Mouse (Mus musculus): ENCODE data around the gene Mis18a. TPM values are rescaled to one million over a fixed set of nuclear protein-coding genes. Genes with fewer than 3 reads are reported as not detected.

The Mis18a gene
- total and polyA plus RNA-seq, 3 experiments = 26.3 to 114 (median 61.8) TPM

GRCm38 (mm10) chr16:90699390-90699789, 27.8 kb downstream of the Mis18a start:
- Histone ChIP-seq H3K4me3 (ENCODE audit: low read depth, low read length) (no peak overlapping the region), H3K9me3 (replicated peaks) (no peaks in the 10 kb centered on the region), H3K27me3 (ENCODE audit: insufficient read depth, low read length) (peaks cover 6% of the 10 kb centered on the region; the same call in 1 of the 2 replicates), H3K4me1 (ENCODE audit: insufficient read depth, low read depth, low read length) (no peaks in the 10 kb centered on the region), H3K36me3 (replicated peaks) (no peaks in the 10 kb centered on the region)
- ATAC-seq (ENCODE audit: extremely low read depth, insufficient number of reproducible peaks, low FRiP score, poor library complexity, severe bottlenecking) (no peak), DNase-seq (ENCODE audit: low spot score) (no peak)
- no peak for TF ChIP-seq CTCF (IDR thresholded peaks at IDR 0.05; ENCODE audit: low read depth, low read length)
- TF ChIP-seq TAL1 (conservative IDR thresholded peaks at IDR 0.05; ENCODE audit: low read depth, low read length) = no peak
- no peak for TF ChIP-seq GATA2 (IDR thresholded peaks at IDR 0.05; ENCODE audit: borderline replicate concordance, low read depth, low read length)
- no peak for TF ChIP-seq POLR2AphosphoS5 (IDR thresholded peaks at IDR 0.05; ENCODE audit: insufficient replicate concordance, low read depth, low read length)
- TF ChIP-seq GATA1 (IDR thresholded peaks at IDR 0.05; ENCODE audit: borderline replicate concordance, low read length) = no peak

GRCm38 (mm10) chr16:90696306-90696705, 30.9 kb downstream of the Mis18a start:
- no peaks in the 10 kb centered on the region for H3K9me3 ChIP-seq (replicated peaks)
- no peaks in the 10 kb centered on the region for H3K4me1 ChIP-seq (ENCODE audit: insufficient read depth, low read depth, low read length)
- TF ChIP-seq CTCF (IDR thresholded peaks at IDR 0.05; ENCODE audit: low read depth, low read length) = no peak
- no peak for TF ChIP-seq GATA1 (IDR thresholded peaks at IDR 0.05; ENCODE audit: borderline replicate concordance, low read length)
- no peak for TF ChIP-seq GATA2 (IDR thresholded peaks at IDR 0.05; ENCODE audit: borderline replicate concordance, low read depth, low read length)
- TF ChIP-seq TAL1 (conservative IDR thresholded peaks at IDR 0.05; ENCODE audit: low read depth, low read length) = no peak
- no peak for TF ChIP-seq POLR2AphosphoS5 (IDR thresholded peaks at IDR 0.05; ENCODE audit: insufficient replicate concordance, low read depth, low read length)
- DNase-seq (ENCODE audit: low spot score) (no peak), ATAC-seq (ENCODE audit: extremely low read depth, insufficient number of reproducible peaks, low FRiP score, poor library complexity, severe bottlenecking) (no peak)
- H3K4me3 ChIP-seq (ENCODE audit: low read depth, low read length) = no peak overlapping the region
- H3K36me3 ChIP-seq (replicated peaks) = no peaks in the 10 kb centered on the region
- peaks cover 6% of the 10 kb centered on the region; the same call in 1 of the 2 replicates for H3K27me3 ChIP-seq (ENCODE audit: insufficient read depth, low read length)

- Histone ChIP-seq H3K9me3 (replicated peaks) (no peaks in the 10 kb centered on the region), H3K4me1 (ENCODE audit: insufficient read depth, low read depth, low read length) (no peaks in the 10 kb centered on the region), H3K4me3 (ENCODE audit: low read depth, low read length) (no peak overlapping the region), H3K27me3 (ENCODE audit: insufficient read depth, low read length) (peaks cover 6% of the 10 kb centered on the region; the same call in 1 of the 2 replicates), H3K36me3 (replicated peaks) (no peaks in the 10 kb centered on the region)
- no peak for TF ChIP-seq GATA1 (IDR thresholded peaks at IDR 0.05; ENCODE audit: borderline replicate concordance, low read length)
- no peak for TF ChIP-seq GATA2 (IDR thresholded peaks at IDR 0.05; ENCODE audit: borderline replicate concordance, low read depth, low read length)
- no peak for TF ChIP-seq CTCF (IDR thresholded peaks at IDR 0.05; ENCODE audit: low read depth, low read length)
- TF ChIP-seq TAL1 (conservative IDR thresholded peaks at IDR 0.05; ENCODE audit: low read depth, low read length) = no peak
- no peak for TF ChIP-seq POLR2AphosphoS5 (IDR thresholded peaks at IDR 0.05; ENCODE audit: insufficient replicate concordance, low read depth, low read length)
- DNase-seq (ENCODE audit: low spot score) (no peak), ATAC-seq (ENCODE audit: extremely low read depth, insufficient number of reproducible peaks, low FRiP score, poor library complexity, severe bottlenecking) (no peak)
Observed at GRCm38 (mm10) chr16:90695121-90695520, 32.1 kb downstream of the Mis18a start.

GRCm38 (mm10) chr16:90694719-90695118, 32.5 kb downstream of the Mis18a start:
- H3K9me3 ChIP-seq (replicated peaks) = peaks cover 4% of the 10 kb centered on the region; the same call in 1 of the 2 replicates
- ATAC-seq (ENCODE audit: extremely low read depth, insufficient number of reproducible peaks, low FRiP score, poor library complexity, severe bottlenecking) = no peak
- DNase-seq (ENCODE audit: low spot score) = no peak
- TF ChIP-seq CTCF (IDR thresholded peaks at IDR 0.05; ENCODE audit: low read depth, low read length) (peak; percentile 53; the same call in 1 of the 2 replicates), POLR2AphosphoS5 (IDR thresholded peaks at IDR 0.05; ENCODE audit: insufficient replicate concordance, low read depth, low read length) (no peak), GATA1 (IDR thresholded peaks at IDR 0.05; ENCODE audit: borderline replicate concordance, low read length) (no peak), TAL1 (conservative IDR thresholded peaks at IDR 0.05; ENCODE audit: low read depth, low read length) (no peak), GATA2 (IDR thresholded peaks at IDR 0.05; ENCODE audit: borderline replicate concordance, low read depth, low read length) (no peak)
- H3K36me3 ChIP-seq (replicated peaks) = no peaks in the 10 kb centered on the region
- H3K4me1 ChIP-seq (ENCODE audit: insufficient read depth, low read depth, low read length) = no peaks in the 10 kb centered on the region
- no peak overlapping the region for H3K4me3 ChIP-seq (ENCODE audit: low read depth, low read length)
- H3K27me3 ChIP-seq (ENCODE audit: insufficient read depth, low read length) = peaks cover 6% of the 10 kb centered on the region; the same call in 1 of the 2 replicates

- no peaks in the 10 kb centered on the region for H3K4me1 ChIP-seq (ENCODE audit: insufficient read depth, low read depth, low read length)
- ATAC-seq (ENCODE audit: extremely low read depth, insufficient number of reproducible peaks, low FRiP score, poor library complexity, severe bottlenecking) = no peak
- H3K9me3 ChIP-seq (replicated peaks) = peaks cover 5% of the 10 kb centered on the region; the same call in 1 of the 2 replicates
- H3K27me3 ChIP-seq (ENCODE audit: insufficient read depth, low read length) = peaks cover 6% of the 10 kb centered on the region; the same call in 1 of the 2 replicates
- DNase-seq (ENCODE audit: low spot score) = no peak
- TF ChIP-seq POLR2AphosphoS5 (IDR thresholded peaks at IDR 0.05; ENCODE audit: insufficient replicate concordance, low read depth, low read length) = no peak
- TF ChIP-seq CTCF (IDR thresholded peaks at IDR 0.05; ENCODE audit: low read depth, low read length) = no peak
- H3K36me3 ChIP-seq (replicated peaks) = no peaks in the 10 kb centered on the region
- H3K4me3 ChIP-seq (ENCODE audit: low read depth, low read length) = no peak overlapping the region
Observed at GRCm38 (mm10) chr16:90693625-90694024, 33.6 kb downstream of the Mis18a start.

- Histone ChIP-seq H3K9me3 (replicated peaks) (peaks cover 5% of the 10 kb centered on the region; the same call in 1 of the 2 replicates), H3K4me3 (ENCODE audit: low read depth, low read length) (no peak overlapping the region), H3K27me3 (ENCODE audit: insufficient read depth, low read length) (peaks cover 4% of the 10 kb centered on the region; the same call in 1 of the 2 replicates), H3K36me3 (replicated peaks) (no peaks in the 10 kb centered on the region), H3K4me1 (ENCODE audit: insufficient read depth, low read depth, low read length) (no peaks in the 10 kb centered on the region)
- DNase-seq (ENCODE audit: low spot score) (no peak), ATAC-seq (ENCODE audit: extremely low read depth, insufficient number of reproducible peaks, low FRiP score, poor library complexity, severe bottlenecking) (no peak)
- no peak for TF ChIP-seq CTCF (IDR thresholded peaks at IDR 0.05; ENCODE audit: low read depth, low read length)
- TF ChIP-seq GATA2 (IDR thresholded peaks at IDR 0.05; ENCODE audit: borderline replicate concordance, low read depth, low read length) = no peak
- no peak for TF ChIP-seq TAL1 (conservative IDR thresholded peaks at IDR 0.05; ENCODE audit: low read depth, low read length)
- TF ChIP-seq GATA1 (IDR thresholded peaks at IDR 0.05; ENCODE audit: borderline replicate concordance, low read length) = no peak
- no peak for TF ChIP-seq POLR2AphosphoS5 (IDR thresholded peaks at IDR 0.05; ENCODE audit: insufficient replicate concordance, low read depth, low read length)
Observed at GRCm38 (mm10) chr16:90692704-90693385, 34.4 kb downstream of the Mis18a start.
